Mouse (Mus musculus) ES-E14 (cell line): ENCODE data around the gene Ptpn4.

ENCODE experiments used
- CHD2 ChIP-seq: IDR thresholded peaks from 2 replicates; pipeline ENCODE4 v1.6.1; 2014; ENCODE audit warnings: mild to moderate bottlenecking, low read depth, low read length, inconsistent platforms
- MAFK ChIP-seq: IDR thresholded peaks from 2 replicates; pipeline ENCODE4 v1.6.1; 2014; ENCODE audit warnings: mild to moderate bottlenecking, low read depth, low read length, inconsistent platforms; ENCODE audit not compliant: insufficient read depth
- ZNF384 ChIP-seq: IDR thresholded peaks from 2 replicates; pipeline ENCODE4 v1.6.1; 2012; ENCODE audit warnings: low read depth, low read length, inconsistent platforms

GRCm38 (mm10) chr1:119838241-119838640 is 828 bp upstream of the Ptpn4 start:
- TF ChIP-seq CHD2 (no peak), MAFK (no peak), ZNF384 (no peak)
